Mouse (Mus musculus) lung, postnatal 14 days (tissue): Measurements from ENCODE around the gene Klrb1b.
A peak's percentile ranks its signal among the peaks of the same experiment; 100 is the strongest.
"Not testable (repeated sequence)": the region's sequence is repeated elsewhere in the genome, so short reads cannot be mapped to it uniquely, and the experiment has no call there.

Experiments
- DNase-seq: peaks from one replicate; pipeline ENCODE4 v3.0.0; 2021

The Klrb1b gene

GRCm38 (mm10) chr6:128798772-128799143, 27.4 kb downstream of the Klrb1b start:
- peak; percentile 83 for DNase-seq

- DNase-seq = no peak
Measured at GRCm38 (mm10) chr6:128797936-128798771, 28.0 kb downstream of the Klrb1b start.

GRCm38 (mm10) chr6:128797185-128797905, 28.8 kb downstream of the Klrb1b start:
- no peak for DNase-seq

GRCm38 (mm10) chr6:128796321-128796955, 29.7 kb downstream of the Klrb1b start:
- DNase-seq = no peak

- DNase-seq = no peak
Measured at GRCm38 (mm10) chr6:128793734-128794133, 32.4 kb downstream of the Klrb1b start.

- DNase-seq = not testable (repeated sequence)
Measured at GRCm38 (mm10) chr6:128790491-128790994, 35.6 kb downstream of the Klrb1b start.

GRCm38 (mm10) chr6:128789115-128789514, 37.0 kb downstream of the Klrb1b start, which contains the start of gene Klrb1c:
TSS of gene Klrb1c (minus strand) at chr6:128789215.
- DNase-seq = no peak

GRCm38 (mm10) chr6:128788517-128788916, 37.6 kb downstream of the Klrb1b start:
- DNase-seq = no peak

- not testable (repeated sequence) for DNase-seq
Measured at GRCm38 (mm10) chr6:128786396-128786795, 39.7 kb downstream of the Klrb1b start.

- DNase-seq = no peak
Measured at GRCm38 (mm10) chr6:128769481-128770253, 56.5 kb downstream of the Klrb1b start.

- no peak for DNase-seq
Measured at GRCm38 (mm10) chr6:128768047-128768446, 58.1 kb downstream of the Klrb1b start.

GRCm38 (mm10) chr6:128766486-128767254, 59.5 kb downstream of the Klrb1b start:
- DNase-seq = peak; percentile 42

GRCm38 (mm10) chr6:128765211-128765610, 60.9 kb downstream of the Klrb1b start:
- no peak for DNase-seq

- DNase-seq = no peak
Measured at GRCm38 (mm10) chr6:128764598-128764997, 61.5 kb downstream of the Klrb1b start.

GRCm38 (mm10) chr6:128763736-128764523, 62.2 kb downstream of the Klrb1b start:
- DNase-seq = peak; percentile 90
